Mouse (Mus musculus) bone marrow, adult 2 months (tissue): Measurements from ENCODE around the gene Stim2. TPM values are rescaled to one million over a fixed set of nuclear protein-coding genes. Genes with fewer than 3 reads are reported as not detected.

ENCODE experiments used
- H3K27ac ChIP-seq: fragments of 200-500 bp; 2 replicates; pipeline ENCODE4 v1.5.1; 2012; ENCODE audit warnings: low read depth, mild to moderate bottlenecking, control low read depth, inconsistent platforms, low read length; ENCODE audit not compliant: control insufficient read depth, poor library complexity, insufficient read depth
- H3K4me1 ChIP-seq: fragments of 200-500 bp; 2 replicates; pipeline ENCODE4 v1.6.1; 2011; ENCODE audit warnings: low read length; ENCODE audit not compliant: control insufficient read depth, insufficient read depth
- H3K4me3 ChIP-seq: fragments of 200-500 bp; replicated peaks from 2 replicates; pipeline ENCODE3; 2011; ENCODE audit warnings: mild to moderate bottlenecking, low read depth, low read length, control low read depth; ENCODE audit not compliant: control insufficient read depth
- CTCF ChIP-seq: fragments of 200-500 bp; IDR thresholded peaks from 2 replicates; pipeline ENCODE4 v1.5.1; 2011; ENCODE audit warnings: low read length, control low read depth; ENCODE audit not compliant: control insufficient read depth, insufficient read depth
- POLR2A ChIP-seq: fragments of 200-500 bp; IDR thresholded peaks from 2 replicates; pipeline ENCODE4 v1.6.1; 2011; ENCODE audit warnings: low read depth, mild to moderate bottlenecking, control low read depth, low read length, borderline replicate concordance; ENCODE audit not compliant: control insufficient read depth
- WGBS: fragments of 180-500 bp; shearing (Covaris S2); methylation state at CpG from one replicate; pipeline ENCODE4 v1.1.7; 2018; 5-methylcytosine and 5-hydroxymethylcytosine counted together
- polyA plus RNA-seq: library from polyadenylated mRNA; stranded (reverse); fragments of >200 nt; gene quantifications from 2 replicates; pipeline ENCODE4 v1.2.4, GENCODE M21; 2011; ENCODE audit warnings: low replicate concordance; ENCODE audit not compliant: missing spikeins, insufficient read depth, insufficient read length

The Stim2 gene
- polyA plus RNA-seq, 1 experiment: 19.1 TPM

DNA sequence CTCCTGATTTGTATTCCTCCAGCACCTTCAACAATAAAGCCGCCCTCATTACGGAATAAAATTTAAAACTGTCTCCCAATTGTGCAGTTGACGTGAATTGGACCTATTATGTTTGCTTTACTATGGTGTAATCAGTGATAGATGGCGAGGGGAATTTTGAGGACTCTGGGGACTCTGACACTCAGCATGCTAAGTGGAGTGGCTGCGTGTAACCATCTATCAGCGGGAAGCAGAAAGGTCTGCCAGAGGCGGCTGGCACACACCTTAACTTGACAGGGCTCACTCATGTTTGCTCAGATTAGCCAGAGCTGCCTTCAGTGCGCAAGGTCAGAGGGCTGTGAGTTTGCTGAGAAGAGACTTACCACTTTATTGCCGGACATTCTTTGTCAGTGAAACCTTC is 159.9 kb downstream of the Stim2 start:
- Histone ChIP-seq H3K4me1 (no peaks in the 10 kb centered on the region; the same call in 1 of the 2 replicates), H3K4me3 (no peak overlapping the region), H3K27ac (no peak overlapping the region)
- no peak for TF ChIP-seq POLR2A
- no peak for TF ChIP-seq CTCF
- 86% methylated on average over 9 of the region's 9 CpGs for WGBS

DNA sequence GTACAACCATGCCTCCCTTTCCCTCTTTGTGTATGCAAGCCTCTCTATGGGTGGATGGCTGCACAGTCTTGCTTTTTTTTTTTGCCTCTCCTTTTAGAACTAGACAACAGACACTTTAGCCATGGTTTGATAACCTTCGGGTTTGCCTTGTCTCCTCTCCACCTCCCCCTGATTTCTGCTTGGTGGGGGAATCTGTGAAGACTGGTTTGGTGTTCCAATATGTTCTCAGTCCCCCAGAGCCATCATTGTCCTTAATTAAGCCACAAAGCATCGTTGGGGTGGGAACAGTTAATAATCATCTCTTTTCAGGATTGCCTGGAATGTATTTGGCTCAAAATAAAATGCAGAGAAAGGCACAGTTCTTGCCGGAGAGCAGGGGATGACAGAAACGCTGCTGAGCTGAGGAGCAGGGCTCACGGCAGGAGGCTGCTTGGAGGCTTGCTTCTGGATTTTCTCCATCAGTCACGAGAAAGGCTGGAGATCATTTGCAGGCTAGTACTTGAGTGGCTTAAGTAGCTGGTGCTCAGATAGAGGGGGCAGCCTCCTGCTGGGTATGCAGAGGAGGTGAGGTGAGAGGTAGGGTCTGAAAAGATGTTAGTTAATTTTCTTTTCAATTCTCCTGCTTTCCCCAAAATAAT is 161.0 kb downstream of the Stim2 start:
- Histone ChIP-seq H3K4me3 (no peak overlapping the region), H3K27ac (no peak overlapping the region), H3K4me1 (no peaks in the 10 kb centered on the region; the same call in 1 of the 2 replicates)
- no peak for TF ChIP-seq CTCF
- TF ChIP-seq POLR2A: no peak
- WGBS: 62% methylated on average over 6 of the region's 6 CpGs

DNA sequence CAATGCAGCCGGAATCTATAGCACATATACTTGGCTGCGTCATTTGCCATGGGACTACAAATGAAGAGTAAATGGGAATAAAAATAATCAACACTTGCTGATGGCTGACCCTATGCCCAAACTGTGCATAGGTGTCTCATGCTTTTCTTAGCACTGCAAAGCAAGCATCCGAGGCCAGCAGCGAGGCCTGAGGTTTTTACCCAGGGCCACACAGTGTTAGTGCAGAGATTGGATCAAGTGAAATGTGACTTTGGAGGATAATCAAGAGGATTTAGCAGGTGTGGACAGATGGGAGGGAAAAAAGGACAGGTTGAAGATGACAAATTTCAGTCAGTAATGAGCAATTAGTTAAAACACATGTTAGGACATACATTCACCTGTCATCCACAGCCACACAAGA is 162.3 kb downstream of the Stim2 start:
- Histone ChIP-seq H3K4me1 (no peaks in the 10 kb centered on the region), H3K27ac (no peak overlapping the region), H3K4me3 (no peak overlapping the region)
- TF ChIP-seq CTCF (no peak), POLR2A (no peak)
- WGBS: 82% methylated on average over 4 of the region's 4 CpGs

DNA sequence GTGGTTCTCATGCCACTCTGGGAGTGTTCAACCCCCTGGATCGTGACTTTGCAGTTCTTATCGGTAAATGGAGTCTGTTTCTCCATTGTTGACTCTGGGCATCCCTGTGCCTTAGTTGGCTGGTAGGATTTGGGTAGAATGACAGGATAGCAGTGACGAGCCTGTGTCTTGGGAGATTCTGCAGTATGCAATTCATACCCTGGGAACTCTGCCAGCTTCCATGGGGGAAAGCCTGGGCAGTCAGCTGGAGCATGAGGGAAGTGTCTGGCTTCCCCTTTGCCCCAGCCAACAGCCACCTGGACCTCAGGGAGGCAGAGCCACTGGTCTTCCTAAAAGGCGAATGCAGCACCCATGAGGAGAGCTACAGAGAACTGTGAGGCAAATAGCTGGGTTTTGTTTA is 165.6 kb downstream of the Stim2 start:
- no peak for TF ChIP-seq CTCF
- TF ChIP-seq POLR2A: no peak
- 52% methylated on average over 4 of the region's 4 CpGs for WGBS
- no peak overlapping the region for H3K4me3 ChIP-seq
- H3K27ac ChIP-seq: no peak overlapping the region
- no peaks in the 10 kb centered on the region for H3K4me1 ChIP-seq

Other genes with a start within 250 kb of the Stim2 start
- gene Tbc1d19, start 188.9 kb upstream of the Stim2 start, polyA plus RNA-seq: 10.8 and 13.3 TPM in 2 replicates